ENCODE assay signal across 8 mouse cellular contexts in the genomic region with DNA sequence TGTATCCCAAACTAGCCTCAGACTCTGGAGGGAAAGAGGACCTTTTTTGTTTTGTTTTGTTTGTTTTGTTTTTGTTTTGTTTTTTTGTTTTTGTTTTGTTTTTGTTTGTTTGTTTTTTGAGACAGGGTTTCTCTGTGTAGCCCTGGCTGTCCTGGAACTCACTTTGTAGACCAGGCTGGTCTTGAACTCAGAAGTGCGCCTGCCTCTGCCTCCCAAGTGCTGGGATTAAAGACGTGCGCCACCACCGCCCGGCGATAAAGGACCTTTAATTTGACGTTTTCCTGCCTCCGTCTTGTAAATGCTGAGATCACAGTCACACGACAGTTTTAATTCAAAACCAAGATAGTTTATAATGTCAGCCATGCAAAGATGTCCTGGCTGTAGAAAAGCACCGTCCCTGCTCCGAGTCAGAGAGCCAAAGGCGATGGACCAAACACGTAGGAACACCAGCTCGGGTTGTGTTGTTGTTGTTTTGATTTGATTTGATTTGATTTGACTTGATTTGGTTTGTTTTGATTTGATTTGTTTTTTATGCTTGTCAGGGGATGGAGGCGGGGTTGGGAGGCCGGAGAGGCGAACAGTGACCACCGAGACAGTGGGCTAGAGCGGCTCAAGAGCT. TPM values are rescaled to one million over a fixed set of nuclear protein-coding genes. Genes with fewer than 3 reads are reported as not detected.
A peak's percentile ranks its signal among the peaks of the same experiment; 100 is the strongest.
DNase-seq lines count a peak whose midpoint lies in the region; ATAC-seq and TF ChIP-seq lines count a peak whose summit lies in the region.
"Not testable (repeated sequence)": the region's sequence is repeated elsewhere in the genome, so short reads cannot be mapped to it uniquely, and the experiment has no call there.

Gene Mrnip, plus strand, starts transcription at position 334 of the 619 bp plus-strand sequence.

- not testable (repeated sequence) for H3K4me1 ChIP-seq in cerebellum, adult 2 months (ENCODE audit: control insufficient read depth, insufficient read depth, low read length); forebrain, embryonic 15.5 days; hindbrain, embryonic 11.5 days (replicated peaks; ENCODE audit: control insufficient read depth, insufficient read depth, low read length); limb, embryonic 15.5 days

- TF ChIP-seq CTCF in cerebellum, adult 2 months (IDR thresholded peaks at IDR 0.05; ENCODE audit: borderline replicate concordance, insufficient read depth, low read depth, low read length); layer of hippocampus, adult 2 months (conservative IDR thresholded peaks at IDR 0.05): not testable (repeated sequence)

- not testable (repeated sequence) for H3K9me3 ChIP-seq in forebrain, embryonic 15.5 days; hindbrain, embryonic 11.5 days (ENCODE audit: control insufficient read depth, low read length); limb, embryonic 15.5 days

- WGBS in cerebellum, adult 2 months: 5% methylated on average over 19 of the region's 19 CpGs
- WGBS in forebrain, embryonic 15.5 days: 4% methylated on average over 19 of the region's 19 CpGs
- 5% methylated on average over 19 of the region's 19 CpGs for WGBS in hindbrain, embryonic 11.5 days
- WGBS in limb, embryonic 15.5 days: 6% methylated on average over 19 of the region's 19 CpGs

- ATAC-seq in CD4-positive, CD25-positive, alpha-beta regulatory T cell, adult 4 months: peak; percentile 53
- ATAC-seq in forebrain, embryonic 15.5 days (replicated peaks): peak; percentile 48
- ATAC-seq in hindbrain, embryonic 11.5 days (ENCODE audit: low FRiP score): peak; percentile 55
- peak; percentile 17; the same call in 1 of the 2 replicates for ATAC-seq in limb, embryonic 15.5 days (ENCODE audit: insufficient number of reproducible peaks, low FRiP score, low TSS enrichment, low read depth)
- ATAC-seq in megakaryocyte progenitor cell, adult 5-6 weeks (replicated peaks; ENCODE audit: poor library complexity): not testable (repeated sequence)

- not testable (repeated sequence) for TF ChIP-seq POLR2A in cerebellum, adult 2 months (IDR thresholded peaks at IDR 0.05; ENCODE audit: borderline replicate concordance, insufficient read depth, low read length)

- H3K27ac ChIP-seq in cerebellum, adult 2 months (ENCODE audit: insufficient read depth, low read length): peak within 1 kb of the TSS; percentile 89
- H3K27ac ChIP-seq in forebrain, embryonic 15.5 days (replicated peaks): peak within 1 kb of the TSS; percentile 87
- peak within 1 kb of the TSS; percentile 60 for H3K27ac ChIP-seq in hindbrain, embryonic 11.5 days (ENCODE audit: low read depth, low read length)
- H3K27ac ChIP-seq in layer of hippocampus, adult 2 months: peak within 1 kb of the TSS; percentile 90
- peak within 1 kb of the TSS; percentile 62 for H3K27ac ChIP-seq in limb, embryonic 15.5 days

- peak within 1 kb of the TSS; percentile 71 for H3K9ac ChIP-seq in forebrain, embryonic 15.5 days (replicated peaks)
- peak within 1 kb of the TSS; percentile 82 for H3K9ac ChIP-seq in hindbrain, embryonic 11.5 days (ENCODE audit: low read depth, low read length)
- peak within 1 kb of the TSS; percentile 65 for H3K9ac ChIP-seq in limb, embryonic 15.5 days

- DNase-seq in cerebellum, adult 2 months; hindbrain, embryonic 11.5 days (ENCODE audit: low spot score): not testable (repeated sequence)
- peak; percentile 16 to 37 for DNase-seq in layer of hippocampus, adult 2 months (ENCODE audit: low spot score in 2 of 2)
- DNase-seq in right cerebral cortex, postnatal 14 days: peak; percentile 33

- H3K4me2 ChIP-seq in forebrain, embryonic 15.5 days (replicated peaks): peak within 1 kb of the TSS; percentile 65
- H3K4me2 ChIP-seq in hindbrain, embryonic 11.5 days (replicated peaks; ENCODE audit: low read depth, low read length): peak within 1 kb of the TSS; percentile 79
- peak within 1 kb of the TSS; percentile 72 for H3K4me2 ChIP-seq in limb, embryonic 15.5 days

- H3K4me3 ChIP-seq in cerebellum, adult 2 months (replicated peaks; ENCODE audit: insufficient read depth, low read depth, low read length): peak within 1 kb of the TSS; percentile 100
- peak within 1 kb of the TSS; percentile 64 for H3K4me3 ChIP-seq in forebrain, embryonic 15.5 days
- peak within 1 kb of the TSS; percentile 72 for H3K4me3 ChIP-seq in hindbrain, embryonic 11.5 days (ENCODE audit: low read depth, low read length)
- H3K4me3 ChIP-seq in layer of hippocampus, adult 2 months: peak within 1 kb of the TSS; percentile 74
- H3K4me3 ChIP-seq in limb, embryonic 15.5 days: peak within 1 kb of the TSS; percentile 68

- H3K36me3 ChIP-seq in forebrain, embryonic 15.5 days: peaks cover 37% of the 10 kb centered on the region
- H3K36me3 ChIP-seq in hindbrain, embryonic 11.5 days (ENCODE audit: control insufficient read depth, insufficient read depth, low read length): not testable (repeated sequence)
- peaks cover 48% of the 10 kb centered on the region for H3K36me3 ChIP-seq in limb, embryonic 15.5 days

- not testable (repeated sequence) for H3K27me3 ChIP-seq in cerebellum, adult 2 months (ENCODE audit: control insufficient read depth, insufficient read depth, low read length); forebrain, embryonic 15.5 days; hindbrain, embryonic 11.5 days (ENCODE audit: control insufficient read depth, insufficient read depth, low read length); limb, embryonic 15.5 days

RNA-seq across cellular contexts. Expression of gene Mrnip, which starts in this region (rescaled TPM):
- polyA plus RNA-seq in CD4-positive, CD25-positive, alpha-beta regulatory T cell, adult 4 months (2017; shearing (Covaris generic)): 10 to 100 TPM in 1 of 2 experiments, 1 to 10 TPM in 1; 7.9 to 11.7 TPM
- 22.5 and 24.2 TPM in 2 replicates for polyA plus RNA-seq in cerebellum, adult 2 months (2012; rRNA removed)
- polyA plus RNA-seq in forebrain, embryonic 15.5 days (2015; fragmentation: Nextera tagmentation; extraction: Ambion mirVana): 28.6 and 31.9 TPM in 2 replicates
- 21.9 and 22.4 TPM in 2 replicates for polyA plus RNA-seq in hindbrain, embryonic 11.5 days (2014; fragmentation: Nextera tagmentation; extraction: Ambion mirVana)
- total RNA-seq in layer of hippocampus, adult 2 months (2021): 10 to 100 TPM; 12.7 to 15.8 TPM
- 15.5 and 16.2 TPM in 2 replicates for polyA plus RNA-seq in limb, embryonic 15.5 days (2015; fragmentation: Nextera tagmentation; extraction: Ambion mirVana)
- total RNA-seq in megakaryocyte progenitor cell, adult 5-6 weeks (2015): 18.8 and 20.0 TPM in 2 replicates
- 14.6 and 16.5 TPM in 2 replicates for total RNA-seq in megakaryocyte progenitor cell, adult 5-6 weeks (2017)
